In the genomic region with DNA sequence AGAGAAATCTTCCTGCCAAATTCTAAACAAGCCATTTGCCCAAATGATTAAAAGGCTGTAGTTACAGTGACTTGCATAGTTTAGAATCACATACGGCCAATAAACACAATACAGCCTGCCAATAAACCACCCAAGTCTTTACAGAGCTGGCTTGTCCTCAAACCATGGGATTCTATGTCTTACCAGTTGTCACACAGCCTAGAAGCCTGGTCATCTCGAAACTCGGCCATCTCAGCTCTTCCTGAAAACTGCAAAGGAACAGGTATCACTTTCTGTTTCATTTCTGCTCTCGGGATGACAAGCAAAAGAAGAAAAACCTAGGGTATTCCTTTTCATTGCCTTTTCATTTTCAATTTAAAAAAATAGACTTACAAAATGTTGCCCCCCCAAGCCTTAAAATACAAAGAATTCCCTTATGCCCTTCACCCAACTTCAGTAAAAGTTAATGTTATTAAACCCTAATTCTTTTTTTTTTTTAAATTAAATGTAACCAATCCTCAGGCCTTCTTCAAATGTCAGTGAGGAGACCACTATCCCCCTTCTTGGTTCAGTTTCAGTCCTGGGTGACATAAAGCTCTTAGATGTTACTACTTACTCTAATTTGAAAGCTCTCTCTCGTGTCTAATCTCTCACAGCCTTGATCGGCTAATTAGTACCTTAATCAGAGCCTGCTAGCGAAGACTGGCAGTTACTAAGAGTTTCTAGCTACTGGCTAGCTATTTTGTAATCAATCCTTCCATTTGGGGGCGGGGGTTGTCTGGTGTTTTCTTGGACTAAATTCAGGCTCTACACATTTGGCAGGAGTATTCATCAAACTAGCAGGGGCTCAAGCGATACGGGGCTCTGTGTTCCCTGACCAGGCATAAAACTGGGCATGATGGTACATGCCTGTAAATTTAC, we compare ENCODE assay signal across 8 mouse cellular contexts. TPM values are rescaled to one million over a fixed set of nuclear protein-coding genes. Genes with fewer than 3 reads are reported as not detected.
DNase-seq lines count a peak whose midpoint lies in the region; ATAC-seq and TF ChIP-seq lines count a peak whose summit lies in the region.

No protein-coding gene starts in this region.

- H3K4me1 ChIP-seq in kidney, embryonic 16.5 days (ENCODE audit: insufficient read depth, low read length): peaks cover 15% of the 10 kb centered on the region; the same call in 1 of the 2 replicates
- peaks cover 34% of the 10 kb centered on the region for H3K4me1 ChIP-seq in hindbrain, embryonic 13.5 days (replicated peaks)
- H3K4me1 ChIP-seq in midbrain, embryonic 10.5 days: peaks cover 23% of the 10 kb centered on the region

- peak overlapping the region; percentile 85 for H3K9ac ChIP-seq in kidney, embryonic 16.5 days (replicated peaks; ENCODE audit: low read length)
- peak overlapping the region; percentile 82 for H3K9ac ChIP-seq in hindbrain, embryonic 13.5 days

- peak overlapping the region; percentile 78 for H3K4me2 ChIP-seq in kidney, embryonic 16.5 days (replicated peaks; ENCODE audit: low read depth, low read length)
- peak overlapping the region; percentile 64 for H3K4me2 ChIP-seq in hindbrain, embryonic 13.5 days

- no peak for DNase-seq in kidney, postnatal 14 days
- DNase-seq in brain, embryonic 14.5 days (ENCODE audit: low read depth): peak; percentile 84
- DNase-seq in midbrain, embryonic 10.5 days (ENCODE audit: low spot score): no peak
- no peak for DNase-seq in left cerebral cortex, adult 9 months (ENCODE audit: low spot score in 2 of 2)
- DNase-seq in adrenal gland, adult 8-10 months: no peak
- no peak for DNase-seq in gastrocnemius, postnatal 10 days

- no peaks in the 10 kb centered on the region for H3K9me3 ChIP-seq in kidney, embryonic 16.5 days (ENCODE audit: low read length)
- H3K9me3 ChIP-seq in hindbrain, embryonic 13.5 days: peaks cover 3% of the 10 kb centered on the region; the same call in 1 of the 2 replicates
- peaks cover 6% of the 10 kb centered on the region; the same call in 1 of the 2 replicates for H3K9me3 ChIP-seq in midbrain, embryonic 10.5 days (replicated peaks)

- WGBS in kidney, embryonic 16.5 days: 47% methylated on average over 10 of the region's 10 CpGs
- WGBS in hindbrain, embryonic 13.5 days: 57% methylated on average over 10 of the region's 10 CpGs
- WGBS in midbrain, embryonic 10.5 days: 75% methylated on average over 10 of the region's 10 CpGs

- no peak for TF ChIP-seq CTCF in brain, embryonic 14.5 days (IDR thresholded peaks at IDR 0.05; ENCODE audit: borderline replicate concordance, extremely low read depth, insufficient read depth, insufficient read length)

- peaks cover 22% of the 10 kb centered on the region for H3K36me3 ChIP-seq in kidney, embryonic 16.5 days (ENCODE audit: insufficient read depth, low read length)
- H3K36me3 ChIP-seq in hindbrain, embryonic 13.5 days: peaks cover 41% of the 10 kb centered on the region
- H3K36me3 ChIP-seq in midbrain, embryonic 10.5 days: peaks cover 42% of the 10 kb centered on the region

- no peak for TF ChIP-seq POLR2A in brain, embryonic 14.5 days (IDR thresholded peaks at IDR 0.05; ENCODE audit: borderline replicate concordance, extremely low read depth, insufficient read depth, insufficient read length, poor library complexity, severe bottlenecking)

- H3K27ac ChIP-seq in kidney, embryonic 16.5 days (ENCODE audit: low read length): no peak overlapping the region
- peak overlapping the region; percentile 85; the same call in 1 of the 2 replicates for H3K27ac ChIP-seq in hindbrain, embryonic 13.5 days
- H3K27ac ChIP-seq in midbrain, embryonic 10.5 days (replicated peaks): peak overlapping the region; percentile 88; the same call in 1 of the 2 replicates

- no peak for ATAC-seq in kidney, embryonic 16.5 days (ENCODE audit: low FRiP score, low TSS enrichment)
- ATAC-seq in hindbrain, embryonic 13.5 days (ENCODE audit: low FRiP score): no peak

- H3K4me3 ChIP-seq in kidney, embryonic 16.5 days (ENCODE audit: low read length): peak overlapping the region; percentile 71
- peak overlapping the region; percentile 68 for H3K4me3 ChIP-seq in hindbrain, embryonic 13.5 days
- H3K4me3 ChIP-seq in midbrain, embryonic 10.5 days: peak overlapping the region; percentile 72

- H3K27me3 ChIP-seq in kidney, embryonic 16.5 days (ENCODE audit: insufficient read depth, low read length): no peaks in the 10 kb centered on the region; the same call in 1 of the 2 replicates
- H3K27me3 ChIP-seq in hindbrain, embryonic 13.5 days: no peaks in the 10 kb centered on the region
- peaks cover 17% of the 10 kb centered on the region for H3K27me3 ChIP-seq in midbrain, embryonic 10.5 days (ENCODE audit: low read depth, poor library complexity, severe bottlenecking)

RNA-seq across cellular contexts. Expression of a gene that starts 1.3 kb away (rescaled TPM):
- 60.6 and 67.1 TPM in 2 replicates for polyA plus RNA-seq in kidney, embryonic 16.5 days (2015; fragmentation: Nextera tagmentation; extraction: Ambion mirVana)
- polyA plus RNA-seq in brain, embryonic 14.5 days (2012; rRNA removed): 157 and 195 TPM in 2 replicates
- polyA plus RNA-seq in hindbrain, embryonic 13.5 days (2015; fragmentation: Nextera tagmentation; extraction: Ambion mirVana): 139 and 145 TPM in 2 replicates
- polyA plus RNA-seq in midbrain, embryonic 10.5 days (2016; fragmentation: Nextera tagmentation; extraction: Ambion mirVana): 72.8 and 86.5 TPM in 2 replicates
- 10 to 100 TPM; 37.0 to 67.7 (median 52.0) TPM for total RNA-seq in adrenal gland, adult 8-10 months (2022)
- 10 to 100 TPM; 54.2 to 59.1 TPM for total RNA-seq in gastrocnemius, postnatal 10 days (2021)

RNA-seq across cellular contexts. Expression of a gene that starts 13.6 kb away (rescaled TPM):
- 46.5 and 47.5 TPM in 2 replicates for polyA plus RNA-seq in kidney, embryonic 16.5 days (2015; fragmentation: Nextera tagmentation; extraction: Ambion mirVana)
- polyA plus RNA-seq in brain, embryonic 14.5 days (2012; rRNA removed): 29.7 and 30.1 TPM in 2 replicates
- polyA plus RNA-seq in hindbrain, embryonic 13.5 days (2015; fragmentation: Nextera tagmentation; extraction: Ambion mirVana): 47.7 and 51.8 TPM in 2 replicates
- 52.9 and 54.7 TPM in 2 replicates for polyA plus RNA-seq in midbrain, embryonic 10.5 days (2016; fragmentation: Nextera tagmentation; extraction: Ambion mirVana)
- 10 to 100 TPM; 33.4 to 40.0 (median 35.9) TPM for total RNA-seq in adrenal gland, adult 8-10 months (2022)
- 10 to 100 TPM; 22.2 to 23.7 TPM for total RNA-seq in gastrocnemius, postnatal 10 days (2021)
